Mouse (Mus musculus): Measurements from ENCODE around the gene Timeless.

Timeless gene

DNA sequence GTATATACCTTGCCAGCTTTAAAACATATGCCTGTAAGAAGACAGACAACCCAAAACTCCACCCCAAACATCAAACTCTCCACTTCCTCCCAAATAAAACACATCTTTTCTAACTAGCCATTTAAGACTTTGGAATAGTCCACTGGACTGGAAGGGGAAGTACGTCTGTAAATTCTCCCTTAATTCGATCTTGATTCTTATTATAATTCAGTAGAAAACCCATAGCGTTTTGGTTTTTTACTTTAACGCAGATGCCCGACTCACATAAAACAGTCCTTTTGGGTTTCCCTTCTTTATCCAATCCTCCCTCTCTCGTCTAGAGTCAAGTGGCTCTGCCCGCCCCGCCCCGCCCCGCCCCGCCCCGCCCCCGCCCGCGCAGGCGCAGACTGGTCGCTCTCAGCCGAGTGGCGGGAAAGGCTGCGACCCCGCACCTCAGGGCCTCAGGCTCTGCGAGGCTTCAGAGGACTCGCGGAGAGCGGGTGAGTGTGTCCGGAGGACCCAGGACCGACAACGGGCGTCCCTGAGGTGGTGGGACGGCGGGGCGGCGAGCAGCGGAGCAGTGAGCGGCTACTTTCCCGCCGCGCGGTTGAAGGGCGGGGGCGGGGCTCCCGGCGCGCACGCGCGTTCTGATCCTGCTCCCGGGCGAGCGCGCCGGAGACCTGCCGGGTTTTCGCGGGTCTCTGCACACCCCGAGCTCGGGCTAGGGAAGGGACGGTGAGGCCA, at the start of gene Timeless:
TSS of gene Timeless (plus strand) at position 369 of the 723 bp plus-strand sequence.
- CTCF ChIA-PET, result interaction anchor here in 3 of 4 experiments (0.7 to 3.4 kb wide), 8 partner anchors 10 to 41 kb away, joined by 3 to 17 read pairs (median 4); partner anchors contain the start of gene Spryd4 (in 1 of the 3)

GRCm38 (mm10) chr10:128184296-128184695, 47.6 kb upstream of the Timeless start:
- ChIA-PET CTCF (interaction anchor here in 3 of 4 experiments (0.9 to 4.1 kb wide), 5 partner anchors 35 to 94 kb away, joined by 4 to 19 read pairs (median 5); partner anchors contain the start of gene Baz2a (in 3 of the 3)), POLR2A (interaction anchor here (0.7 to 14.3 kb wide), 23 partner anchors 8 to 149 kb away, joined by 3 to 210 read pairs (median 8); partner anchors contain the start of genes Baz2a (in 2 of the 4), Naca (in 2 of the 4), Atp5b (in 1 of the 4) and Cnpy2 (in 1 of the 4))

More for the DNA sequence above, at the start of gene Timeless:
- POLR2A ChIA-PET, result interaction anchor here (0.7 to 6.3 kb wide), 45 partner anchors 10 to 294 kb away, joined by 3 to 52 read pairs (median 5); partner anchors contain the start of genes Stat2 (in 3 of the 4), Atp5b (in 2 of the 4), Gls2 (in 2 of the 4) and Pan2 (in 2 of the 4)

DNA sequence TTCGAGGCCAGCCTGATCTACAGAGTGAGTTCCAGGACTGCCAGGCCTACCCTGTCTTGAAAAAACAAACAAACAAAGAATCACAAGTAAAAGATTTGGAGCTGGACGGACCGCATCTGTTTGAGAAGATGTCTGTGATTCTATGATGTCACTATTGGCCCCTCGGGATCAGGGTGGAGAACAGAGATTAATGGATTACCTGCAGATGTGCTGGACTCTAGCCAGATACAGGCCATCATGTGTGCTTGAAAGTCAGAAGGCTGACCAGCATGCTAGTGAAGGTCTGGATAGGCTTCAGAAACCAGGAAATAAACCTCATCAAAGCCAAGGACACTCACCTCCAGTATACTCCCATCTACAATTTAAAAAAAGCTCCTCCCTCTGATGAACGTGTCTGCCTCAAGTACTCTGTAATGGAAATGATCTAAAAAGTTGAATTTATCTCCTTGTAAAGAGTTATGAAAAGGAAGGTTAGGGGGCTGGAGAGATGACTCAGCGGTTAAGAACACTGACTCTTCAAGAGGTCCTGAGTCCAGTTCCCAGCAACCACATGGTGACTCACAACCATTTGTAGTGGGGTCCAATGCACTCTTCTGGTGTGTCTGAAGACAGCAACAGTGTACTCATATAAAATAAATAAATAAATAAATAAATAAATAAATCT, 46.5 kb upstream of the Timeless start:
- ChIA-PET POLR2A (interaction anchor here in 3 of 4 experiments (0.5 to 14.3 kb wide), 49 partner anchors 9 to 542 kb away, joined by 3 to 210 read pairs (median 4); partner anchors contain the start of genes Atp5b (in 3 of the 3), Baz2a (in 2 of the 3), Gls2 (in 2 of the 3) and Naca (in 2 of the 3)), CTCF (interaction anchor here (0.6 to 4.1 kb wide), 20 partner anchors 8 to 239 kb away, joined by 3 to 66 read pairs (median 4); partner anchors contain the start of genes Baz2a (in 4 of the 4) and Gls2 (in 1 of the 4))

DNA sequence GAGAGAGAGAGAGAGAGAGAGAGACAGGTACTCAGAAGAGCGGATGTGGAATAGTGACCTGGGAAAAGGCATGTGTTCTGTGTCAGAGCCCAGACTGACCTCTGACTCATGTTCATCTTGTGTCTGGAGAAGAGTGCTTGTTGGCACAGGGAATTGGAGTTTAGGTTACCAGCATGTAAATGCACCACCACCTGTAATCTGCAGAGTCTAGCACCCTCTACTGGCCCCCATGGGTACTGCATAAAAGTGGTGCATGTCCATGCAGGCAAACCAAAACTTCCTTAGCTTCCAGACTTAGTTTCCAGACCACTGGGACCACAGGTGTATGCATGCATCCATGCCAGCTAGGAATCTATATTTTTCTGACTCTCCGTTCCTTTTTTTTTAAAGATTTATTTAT, 45.9 kb upstream of the Timeless start:
- CTCF ChIA-PET, result interaction anchor here (0.6 to 4.1 kb wide), 31 partner anchors 8 to 240 kb away, joined by 3 to 66 read pairs (median 4); partner anchors contain the start of genes Baz2a (in 4 of the 4), Gls2 (in 2 of the 4) and Naca (in 1 of the 4)

DNA sequence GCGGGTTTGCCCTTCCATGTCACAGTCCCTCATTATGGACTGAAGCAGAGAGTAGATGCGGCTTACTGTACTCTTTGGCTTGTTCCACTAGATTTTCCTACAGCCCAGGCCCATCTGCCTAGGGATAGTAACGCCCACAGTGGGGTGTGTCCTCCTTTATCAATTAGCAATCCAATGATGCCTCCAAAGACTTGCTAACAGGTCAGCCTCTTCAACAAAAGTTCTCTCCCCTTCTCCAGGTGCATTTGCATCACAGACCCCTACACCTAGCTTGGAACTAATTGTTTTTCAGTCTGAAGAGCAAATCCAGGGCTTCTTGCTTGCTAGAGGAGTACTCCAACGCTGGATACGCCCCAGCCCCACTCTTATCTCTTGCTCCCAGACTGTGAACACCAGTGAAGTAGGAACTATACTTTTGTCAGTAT, 44.7 kb upstream of the Timeless start:
- CTCF ChIA-PET, result interaction anchor here (0.6 to 4.1 kb wide), 23 partner anchors 10 to 950 kb away, joined by 3 to 66 read pairs (median 7); partner anchors contain the start of genes Baz2a (in 4 of the 4) and Stat2 (in 1 of the 4)
- POLR2A ChIA-PET, result interaction anchor here in 3 of 4 experiments (0.6 to 14.3 kb wide), 54 partner anchors 8 to 848 kb away, joined by 3 to 210 read pairs (median 5); partner anchors contain the start of genes Atp5b (in 3 of the 3), Baz2a (in 3 of the 3), Cnpy2 (in 2 of the 3) and Gls2 (in 2 of the 3)

More for the DNA sequence above, 45.9 kb upstream of the Timeless start:
- POLR2A ChIA-PET, result interaction anchor here in 3 of 4 experiments (0.5 to 14.3 kb wide), 60 partner anchors 8 to 565 kb away, joined by 3 to 210 read pairs (median 4); partner anchors contain the start of genes Atp5b (in 3 of the 3), Baz2a (in 3 of the 3), Gls2 (in 3 of the 3) and Cnpy2 (in 1 of the 3)

GRCm38 (mm10) chr10:128188242-128188877, 43.5 kb upstream of the Timeless start:
- POLR2A ChIA-PET, result interaction anchor here in 3 of 4 experiments (0.6 to 14.3 kb wide), 35 partner anchors 9 to 545 kb away, joined by 3 to 210 read pairs (median 7); partner anchors contain the start of genes Baz2a (in 3 of the 3), Atp5b (in 2 of the 3), Cnpy2 (in 2 of the 3) and Coq10a (in 1 of the 3)
- CTCF ChIA-PET, result interaction anchor here (0.5 to 4.1 kb wide), 24 partner anchors 8 to 780 kb away, joined by 3 to 66 read pairs (median 4); partner anchors contain the start of genes Baz2a (in 4 of the 4) and Stat2 (in 1 of the 4)

GRCm38 (mm10) chr10:128191472-128191871, 40.4 kb upstream of the Timeless start:
- CTCF ChIA-PET, result interaction anchor here in 2 of 4 experiments (0.6 kb wide), 2 partner anchors 10 to 116 kb away, joined by 3 read pairs; no protein-coding TSS in a partner anchor
- POLR2A ChIA-PET, result interaction anchor here in 2 of 4 experiments (0.9 to 3.2 kb wide), 7 partner anchors 16 to 108 kb away, joined by 3 to 14 read pairs (median 5); partner anchors contain the start of genes Atp5b (in 1 of the 2) and Baz2a (in 1 of the 2)

DNA sequence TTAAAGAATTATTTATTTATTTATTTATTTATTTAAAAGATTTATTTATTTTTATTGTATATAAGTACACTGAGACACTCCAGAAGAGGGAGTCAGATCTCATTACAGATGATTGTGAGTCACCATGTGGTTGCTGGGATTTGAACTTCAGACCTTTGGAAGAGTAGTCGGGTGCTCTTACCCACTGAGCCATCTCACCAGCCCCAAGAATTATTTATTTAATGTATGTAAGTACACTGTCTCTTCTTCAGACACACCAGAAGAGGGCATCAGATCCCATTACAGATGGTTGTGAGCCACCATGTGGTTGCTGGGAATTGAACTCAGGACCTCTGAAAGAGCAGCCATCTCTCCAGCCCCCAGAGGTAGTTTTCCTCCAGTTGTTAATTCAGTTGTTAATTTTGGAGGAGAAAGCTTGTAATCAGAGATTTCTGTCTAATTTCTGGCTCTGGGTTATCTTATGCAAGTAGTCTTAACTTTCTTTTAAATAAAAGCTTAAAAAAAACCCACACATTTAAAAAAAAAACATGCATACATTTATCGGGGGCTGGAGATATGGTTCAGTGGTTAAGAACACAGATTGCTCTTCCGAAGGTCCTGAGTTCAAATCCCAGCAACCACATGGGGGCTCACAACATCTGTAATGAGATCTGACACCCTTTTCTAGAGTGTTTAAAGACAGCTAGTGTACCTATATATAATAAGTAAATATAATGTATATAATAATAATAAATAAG, 39.7 kb upstream of the Timeless start:
- ChIA-PET POLR2A (interaction anchor here in 2 of 4 experiments (0.6 to 3.2 kb wide), 12 partner anchors 17 to 153 kb away, joined by 3 to 14 read pairs (median 4); no protein-coding TSS in a partner anchor), CTCF (interaction anchor here in 2 of 4 experiments (0.6 to 1.0 kb wide), 4 partner anchors 101 to 680 kb away, joined by 3 to 5 read pairs (median 4); partner anchors contain the start of gene Baz2a (in 1 of the 2))

- ChIA-PET POLR2A (interaction anchor here in 2 of 4 experiments (0.6 to 4.0 kb wide), 12 partner anchors 16 to 154 kb away, joined by 3 to 66 read pairs (median 4); partner anchors contain the start of gene Spryd4 (in 1 of the 2)), CTCF (interaction anchor here in 3 of 4 experiments (0.6 to 1.5 kb wide), 3 partner anchors 77 to 102 kb away, joined by 3 to 5 read pairs (median 5); partner anchors contain the start of genes Baz2a (in 2 of the 3) and Stat2 (in 1 of the 3))
Observed at GRCm38 (mm10) chr10:128193113-128193512, 38.8 kb upstream of the Timeless start.

DNA sequence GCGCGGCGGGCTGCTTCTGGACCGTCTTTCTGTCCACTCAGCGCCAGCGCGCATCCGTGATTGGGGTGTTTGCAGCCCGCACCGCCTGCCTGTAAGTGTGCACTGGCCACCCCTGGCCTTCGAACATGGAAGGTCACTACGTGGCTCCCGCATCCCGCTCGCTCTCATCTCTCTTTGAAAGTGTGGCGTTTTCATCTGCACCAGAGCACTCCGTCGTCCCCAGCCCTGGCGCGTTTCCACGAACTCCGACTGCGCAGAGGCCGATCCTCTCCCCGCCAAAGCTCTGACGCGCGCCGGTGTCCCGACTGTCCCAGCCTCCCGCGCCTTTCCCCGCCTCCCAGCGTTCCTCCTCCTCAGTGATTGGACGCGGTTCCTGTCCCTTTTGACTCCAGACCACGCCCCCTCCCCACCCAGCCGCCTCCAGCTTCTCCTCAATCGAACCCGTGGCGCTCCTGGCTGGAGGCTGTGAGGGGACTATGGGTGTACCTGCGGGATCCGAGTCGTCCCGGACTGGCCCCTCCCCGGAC, 37.8 kb upstream of the Timeless start, which contains the start of gene Gls2:
TSS of gene Gls2 (plus strand) at position 434 of the 527 bp plus-strand sequence.
- CTCF ChIA-PET, result interaction anchor here (0.6 to 2.5 kb wide), 22 partner anchors 8 to 552 kb away, joined by 3 to 17 read pairs (median 4); partner anchors contain the start of genes Baz2a (in 2 of the 4), Nabp2 (in 1 of the 4), Pan2 (in 1 of the 4) and Rbms2 (in 1 of the 4)

DNA sequence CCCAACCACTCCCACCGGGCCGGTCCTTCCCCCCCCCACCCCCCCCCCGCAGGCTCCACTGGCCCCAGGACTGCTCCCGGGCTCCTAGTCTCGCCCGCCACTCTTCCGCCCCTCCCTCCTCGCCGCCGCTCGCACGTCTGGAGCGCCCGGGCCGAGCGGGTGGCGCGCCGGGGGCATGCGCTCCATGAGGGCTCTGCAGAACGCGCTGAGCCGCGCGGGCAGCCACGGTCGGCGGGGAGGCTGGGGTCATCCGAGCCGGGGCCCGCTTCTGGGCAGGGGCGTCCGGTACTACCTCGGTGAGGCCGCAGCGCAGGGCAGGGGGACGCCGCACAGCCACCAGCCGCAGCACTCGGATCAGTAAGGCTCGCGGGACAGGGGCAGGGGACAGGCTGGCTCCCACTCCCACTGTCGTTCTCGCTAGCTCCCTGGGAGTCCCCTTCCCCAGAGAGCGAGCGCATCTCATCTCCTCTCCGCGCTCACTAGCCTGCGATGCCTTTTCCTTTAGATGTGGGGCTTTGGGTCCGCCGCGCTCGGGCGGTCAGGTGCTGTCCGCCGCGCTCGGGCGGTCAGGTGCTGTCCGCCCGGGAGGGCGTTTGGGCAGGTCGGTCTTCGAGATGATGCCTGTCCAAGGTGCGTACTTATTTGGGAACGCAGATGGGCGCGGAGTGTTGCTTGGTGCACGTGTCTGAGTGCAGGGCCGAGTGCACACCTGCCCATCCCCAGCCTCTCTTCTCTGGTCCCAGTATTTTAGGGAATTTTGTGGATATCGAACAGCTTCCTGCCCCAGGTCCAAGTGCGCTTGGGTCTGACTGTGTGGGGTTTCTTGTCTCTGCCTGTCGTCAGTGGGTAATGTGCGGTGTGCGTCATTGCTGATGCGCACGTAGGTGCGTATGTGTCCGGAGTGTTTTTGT, 37.1 kb upstream of the Timeless start:
- CTCF ChIA-PET, result interaction anchor here in 3 of 4 experiments (0.6 to 2.5 kb wide), 22 partner anchors 9 to 553 kb away, joined by 3 to 17 read pairs (median 4); partner anchors contain the start of genes Baz2a (in 1 of the 3), Nabp2 (in 1 of the 3), Pan2 (in 1 of the 3) and Rbms2 (in 1 of the 3)
- POLR2A ChIA-PET, result interaction anchor here in 3 of 4 experiments (0.5 to 4.0 kb wide), 128 partner anchors 8 to 1223 kb away, joined by 3 to 66 read pairs (median 4); partner anchors contain the start of genes Atp5b (in 3 of the 3), Coq10a (in 3 of the 3), Naca (in 3 of the 3) and Spryd4 (in 3 of the 3)

More for the DNA sequence above, 37.8 kb upstream of the Timeless start, which contains the start of gene Gls2:
- POLR2A ChIA-PET, result interaction anchor here in 3 of 4 experiments (0.5 to 4.0 kb wide), 112 partner anchors 8 to 1222 kb away, joined by 3 to 66 read pairs (median 4); partner anchors contain the start of genes Coq10a (in 3 of the 3), Naca (in 3 of the 3), Pan2 (in 3 of the 3) and Spryd4 (in 3 of the 3)

GRCm38 (mm10) chr10:128201856-128202255, 30.0 kb upstream of the Timeless start:
- ChIA-PET POLR2A (no interaction called here), CTCF (no interaction called here)

GRCm38 (mm10) chr10:128204941-128205340, 26.9 kb upstream of the Timeless start:
- ChIA-PET POLR2A (interaction anchor here in 2 of 4 experiments (1.0 to 2.6 kb wide), 12 partner anchors 8 to 165 kb away, joined by 3 to 18 read pairs (median 5); partner anchors contain the start of genes Gls2 (in 2 of the 2), Atp5b (in 1 of the 2), Pan2 (in 1 of the 2) and Stat2 (in 1 of the 2)), CTCF (interaction anchor here in 1 of 4 experiments (1.0 kb wide), 1 partner anchor 10 kb away, joined by 3 read pairs; no protein-coding TSS in a partner anchor)

DNA sequence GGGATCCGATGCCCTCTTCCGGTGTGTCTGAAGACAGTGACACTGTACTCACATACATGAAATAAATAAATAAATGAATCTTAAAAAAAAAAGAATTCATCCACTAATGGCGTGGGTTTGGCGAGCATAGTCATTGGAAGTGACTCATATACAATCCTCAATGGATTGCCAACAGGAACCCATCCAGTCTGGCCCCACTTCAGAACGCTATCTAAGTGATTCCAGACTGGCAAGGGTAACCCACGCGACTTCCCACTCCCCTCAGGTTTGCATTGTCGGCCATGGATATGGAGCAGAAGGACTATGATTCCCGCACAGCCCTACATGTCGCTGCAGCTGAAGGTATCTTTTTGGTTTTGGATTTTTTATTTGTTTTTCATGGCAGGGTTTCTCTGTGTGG, 23.5 kb upstream of the Timeless start:
- CTCF ChIA-PET, result no interaction called here
- POLR2A ChIA-PET, result interaction anchor here in 3 of 4 experiments (0.8 to 1.8 kb wide), 8 partner anchors 13 to 115 kb away, joined by 3 to 8 read pairs (median 4); partner anchors contain the start of genes Gls2 (in 2 of the 3), Cnpy2 (in 1 of the 3), Pan2 (in 1 of the 3) and Stat2 (in 1 of the 3)

Measured in embryonic stem cell, embryonic (primary cell).